Comparison of ENCODE assay signal across 26 mouse cellular contexts in the genomic region with DNA sequence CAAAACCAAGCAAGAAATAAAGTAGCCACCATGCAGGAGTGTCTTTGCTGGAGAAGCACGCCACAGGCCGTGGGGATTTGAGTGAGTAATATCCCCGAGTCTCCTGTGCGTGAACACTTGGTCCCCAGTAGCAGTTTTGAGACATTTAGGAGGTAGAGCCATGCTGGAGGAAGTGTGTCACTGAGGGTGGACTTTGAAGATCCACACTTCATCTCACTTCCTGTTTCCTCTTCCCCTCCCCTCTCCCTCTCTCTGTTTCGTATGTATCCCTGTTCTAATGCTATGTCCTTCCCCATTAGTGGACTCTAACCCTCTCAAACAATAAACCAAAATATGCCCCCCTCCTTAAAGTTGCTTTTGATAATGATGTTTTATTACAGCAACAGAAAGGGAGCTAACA. TPM values are rescaled to one million over a fixed set of nuclear protein-coding genes. Genes with fewer than 3 reads are reported as not detected.
DNase-seq lines count a peak whose midpoint lies in the region; ATAC-seq and TF ChIP-seq lines count a peak whose summit lies in the region.
"Had no signal": no experiment of that assay in that cellular context is flagged by ENCODE, and none has a peak within 500 bp of the region (broad histone marks: within the 10 kb centered on the region; RNA-seq: fewer than 3 reads in every experiment).

No protein-coding gene starts in this region.

- DNase-seq in thymus, adult 2 months: no peak
- DNase-seq in thymus, postnatal 10 days (ENCODE audit: low spot score in 2 of 2): no peak
- DNase-seq in kidney, postnatal 36 days: no peak
- no peak for DNase-seq in embryo, embryonic 11 days
- DNase-seq in left cerebral cortex, adult 11 months (ENCODE audit: low spot score): no peak
- DNase-seq: adrenal gland, adult 2 months; cerebellum, adult 11-12 months; cerebellum, postnatal 14 days; heart, postnatal 10 days; kidney, adult 18-20 months; liver, postnatal 0 days; right cerebral cortex, postnatal 14 days; spleen, adult 18-20 months had no signal

- TF ChIP-seq CTCF in thymus, adult 2 months (IDR thresholded peaks at IDR 0.05; ENCODE audit: borderline replicate concordance, control insufficient read depth, extremely low read depth, insufficient read depth, low read length, poor library complexity): no peak

- H3K27ac ChIP-seq in thymus, adult 2 months (ENCODE audit: control insufficient read depth, insufficient read depth, low read length): peak overlapping the region; percentile 64
- H3K27ac ChIP-seq: hindbrain, postnatal 0 days; macrophage; stomach, embryonic 15.5 days had no signal

- 53% methylated on average over 5 of the region's 5 CpGs for WGBS in thymus, adult 2 months

- ATAC-seq in CD4-positive, CD25-positive, alpha-beta regulatory T cell, adult 4 months: peak; percentile 93
- peak; percentile 37 to 53; a peak in 1 of 4 replicates for ATAC-seq in hematopoietic stem cell, adult 5-6 weeks (replicated peaks in 1 of 2; ENCODE audit: insufficient read depth in 1 of 2, low FRiP score in 2 of 2, low TSS enrichment in 1 of 2, low read depth in 1 of 2, poor library complexity in 2 of 2, severe bottlenecking in 2 of 2)
- peak; percentile 43; the same call in 1 of the 2 replicates for ATAC-seq in neutrophil, adult 5-6 weeks (ENCODE audit: extremely low read depth, insufficient number of reproducible peaks, low FRiP score, poor library complexity, severe bottlenecking)
- ATAC-seq: forebrain, embryonic 14.5 days; hindbrain, postnatal 0 days; liver, postnatal 0 days; lung, postnatal 0 days had no signal

- no peak for TF ChIP-seq POLR2A in thymus, adult 2 months (IDR thresholded peaks at IDR 0.05; ENCODE audit: control insufficient read depth, extremely low read depth, insufficient read depth, low read length, poor library complexity)

- H3K4me3 ChIP-seq in thymus, adult 2 months (ENCODE audit: control insufficient read depth, insufficient read depth, low read length): no peak overlapping the region
- H3K4me3 ChIP-seq: heart, embryonic 12.5 days; stomach, embryonic 15.5 days had no signal

- H3K27me3 ChIP-seq in thymus, adult 2 months (ENCODE audit: control insufficient read depth, insufficient read depth, low read length): no peaks in the 10 kb centered on the region
- H3K27me3 ChIP-seq: heart, embryonic 12.5 days; stomach, embryonic 15.5 days had no signal

- no peaks in the 10 kb centered on the region for H3K36me3 ChIP-seq in thymus, adult 2 months (ENCODE audit: control insufficient read depth, insufficient read depth, low read length)
- H3K36me3 ChIP-seq: heart, embryonic 12.5 days; stomach, embryonic 15.5 days had no signal

- peaks cover 12% of the 10 kb centered on the region for H3K4me1 ChIP-seq in thymus, adult 2 months (replicated peaks; ENCODE audit: control insufficient read depth, insufficient read depth, low read length)
- H3K4me1 ChIP-seq: stomach, embryonic 15.5 days had no signal

RNA-seq across cellular contexts. Expression of a gene that starts 11.0 kb away (rescaled TPM):
- 101 and 126 TPM in 2 replicates for polyA plus RNA-seq in thymus, adult 2 months (2012; rRNA removed)
- 1 to 10 TPM; 3.3 to 3.8 TPM for polyA plus RNA-seq in CD4-positive, CD25-positive, alpha-beta regulatory T cell, adult 4 months (2017; shearing (Covaris generic))
- 2.2 and 9.6 TPM in 2 replicates for total RNA-seq in hematopoietic stem cell, adult 5-6 weeks (2017)
- 1.6 and 1.9 TPM in 2 replicates for total RNA-seq in neutrophil, adult 5-6 weeks (2017)
- total RNA-seq: adrenal gland, adult 2 months; adrenal gland, postnatal 4 days; gastrocnemius, adult 8-10 months; heart, postnatal 10 days; layer of hippocampus, postnatal 25 days had no signal
- polyA plus RNA-seq: adrenal gland, adult 2 months; liver, adult 2 months; lung, postnatal 0 days; macrophage had no signal

RNA-seq across cellular contexts. Expression of a gene that starts 26.4 kb away (rescaled TPM):
- polyA plus RNA-seq in thymus, adult 2 months (2012; rRNA removed): 25.3 and 26.5 TPM in 2 replicates
- polyA plus RNA-seq in CD4-positive, CD25-positive, alpha-beta regulatory T cell, adult 4 months (2017; shearing (Covaris generic)): 10 to 100 TPM; 11.6 to 18.9 TPM
- 1.9 TPM in 1 of 2 replicates, not detected in the other for total RNA-seq in hematopoietic stem cell, adult 5-6 weeks (2017)
- total RNA-seq in neutrophil, adult 5-6 weeks (2017): not detected in 2 replicates

RNA-seq across cellular contexts. Expression of a gene that starts 33.4 kb away (rescaled TPM):
- polyA plus RNA-seq in thymus, adult 2 months (2012; rRNA removed): 111 and 122 TPM in 2 replicates
- polyA plus RNA-seq in CD4-positive, CD25-positive, alpha-beta regulatory T cell, adult 4 months (2017; shearing (Covaris generic)): 10 to 100 TPM; 44.2 to 44.5 TPM
- 45.8 and 57.5 TPM in 2 replicates for total RNA-seq in hematopoietic stem cell, adult 5-6 weeks (2017)
- 39.8 and 51.1 TPM in 2 replicates for total RNA-seq in neutrophil, adult 5-6 weeks (2017)

RNA-seq across cellular contexts. Expression of a gene that starts 53.8 kb away (rescaled TPM):
- 1,267 and 1,290 TPM in 2 replicates for polyA plus RNA-seq in thymus, adult 2 months (2012; rRNA removed)
- 100 to 1,000 TPM; 154 to 194 TPM for polyA plus RNA-seq in CD4-positive, CD25-positive, alpha-beta regulatory T cell, adult 4 months (2017; shearing (Covaris generic))
- total RNA-seq in hematopoietic stem cell, adult 5-6 weeks (2017): 66.3 and 81.3 TPM in 2 replicates
- 90.4 and 119 TPM in 2 replicates for total RNA-seq in neutrophil, adult 5-6 weeks (2017)

Comparison
In these comparisons a context has a peak if more than half of its experiments do, and no peak if none do; other contexts are left out.
1. ATAC-seq: peak in every context shown above with its lines; median percentile 93 in CD4-positive, CD25-positive, alpha-beta regulatory T cell, adult 4 months; 45 in hematopoietic stem cell, adult 5-6 weeks; 43 in neutrophil, adult 5-6 weeks.